Mouse (Mus musculus) lung, postnatal 25 days (tissue): ENCODE results near the gene Cdh4.

Experiments used
- DNase-seq: peaks from one replicate; pipeline ENCODE4 v3.0.0; 2022; ENCODE audit warnings: low spot score

Cdh4 gene

DNA sequence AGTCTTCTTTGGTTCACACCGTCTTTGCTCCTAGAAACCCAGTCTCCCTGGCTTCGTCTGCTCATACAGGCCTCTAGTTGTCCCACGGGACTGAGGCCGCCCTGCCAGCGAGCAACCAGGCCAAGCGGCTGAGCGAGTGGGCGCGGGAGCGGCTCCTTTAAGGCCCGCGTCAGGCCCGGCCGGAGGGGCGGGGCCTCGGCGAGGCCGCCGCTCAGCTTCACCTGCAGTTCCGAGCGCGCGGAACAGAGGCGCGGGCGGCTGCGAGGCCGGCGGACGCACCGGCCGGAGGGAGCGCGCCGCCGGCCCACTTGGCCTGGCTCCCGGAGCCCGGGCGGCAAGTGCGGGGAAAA, at the start of gene Cdh4:
TSS of gene Cdh4 (plus strand) at position 241 of the 350 bp plus-strand sequence.
- peak; percentile 47 for DNase-seq

DNA sequence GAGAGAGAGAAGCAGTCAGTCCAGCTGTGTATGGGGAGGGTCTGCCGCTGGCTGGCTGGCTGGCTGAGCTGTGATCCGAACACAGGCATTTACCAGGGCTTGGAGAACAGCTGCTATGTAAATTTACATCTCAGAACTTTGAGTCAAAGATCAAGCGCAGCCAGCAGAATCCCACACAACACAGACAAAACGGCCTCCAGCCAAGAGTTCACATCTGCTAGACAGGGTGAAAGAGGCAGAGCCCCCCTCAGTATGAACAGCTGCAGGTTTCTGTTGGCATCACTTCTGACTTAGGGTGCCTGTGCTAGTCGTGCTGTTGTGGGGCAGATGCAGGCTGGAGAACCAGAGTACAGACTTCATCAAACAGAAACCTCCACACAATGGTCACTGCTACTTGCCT, 46.8 kb upstream of the Cdh4 start:
- no peak for DNase-seq

- no peak for DNase-seq
Measured at GRCm38 (mm10) chr2:179399645-179400249, 42.5 kb upstream of the Cdh4 start.

DNA sequence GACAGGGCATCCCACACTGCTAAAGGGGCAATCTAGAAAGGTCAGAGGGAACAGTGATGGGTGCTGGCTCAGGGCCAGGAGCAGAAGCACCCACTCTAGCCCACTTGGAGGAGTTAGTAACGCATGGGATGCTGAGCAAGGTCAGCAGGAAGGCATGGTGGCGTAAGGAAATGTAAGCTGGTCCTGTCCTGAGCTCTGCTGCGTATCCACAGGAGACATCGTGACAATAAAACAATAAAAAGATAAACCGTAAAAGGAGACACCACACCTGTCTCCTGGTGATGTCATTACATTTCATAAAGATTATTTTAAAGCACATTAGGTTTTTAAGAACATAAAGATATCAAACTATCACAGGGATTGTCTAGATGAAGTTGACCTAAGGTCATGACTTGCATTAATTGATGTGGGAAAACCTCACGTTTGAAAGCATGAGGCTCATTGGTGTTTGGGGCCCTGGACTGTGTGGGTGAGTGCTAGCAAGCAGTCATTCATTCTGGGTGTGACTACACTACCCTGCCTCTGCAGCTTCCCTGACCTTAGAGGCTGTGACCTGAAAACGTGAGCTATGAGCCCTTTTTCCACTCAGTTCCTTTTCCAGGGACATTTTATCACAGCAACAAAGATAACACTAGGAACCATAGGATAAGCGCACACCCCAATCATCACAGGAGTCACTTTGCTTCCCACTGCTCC, 31.2 kb upstream of the Cdh4 start:
- DNase-seq = no peak

GRCm38 (mm10) chr2:179412966-179413365, 29.3 kb upstream of the Cdh4 start:
- no peak for DNase-seq

GRCm38 (mm10) chr2:179414253-179414652, 28.0 kb upstream of the Cdh4 start:
- no peak for DNase-seq

GRCm38 (mm10) chr2:179414704-179415103, 27.5 kb upstream of the Cdh4 start:
- no peak for DNase-seq

DNA sequence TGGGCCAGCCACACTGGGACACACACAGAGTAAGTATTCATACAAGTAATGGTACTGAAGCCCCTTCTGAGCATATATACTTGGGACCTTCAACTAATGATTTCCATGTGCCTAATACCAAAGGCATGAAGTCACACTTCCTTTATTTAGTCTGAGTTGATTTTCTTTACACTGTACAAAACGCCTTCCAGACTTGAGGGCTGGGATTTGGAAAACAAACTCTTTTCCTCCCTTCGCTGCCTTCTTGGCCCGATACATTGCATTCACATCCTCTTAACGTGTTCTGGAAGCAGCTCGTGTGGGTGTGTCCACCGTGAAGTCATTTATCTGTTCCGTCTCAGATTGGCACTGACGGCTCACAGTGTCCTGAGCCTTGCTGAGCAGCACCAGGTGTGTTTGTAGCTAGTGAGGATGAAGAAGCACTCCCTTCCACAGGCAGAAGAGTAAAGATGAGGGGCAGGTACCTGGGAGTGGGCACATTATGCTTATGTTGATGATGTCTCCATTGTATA, 26.3 kb upstream of the Cdh4 start:
- no peak for DNase-seq

DNA sequence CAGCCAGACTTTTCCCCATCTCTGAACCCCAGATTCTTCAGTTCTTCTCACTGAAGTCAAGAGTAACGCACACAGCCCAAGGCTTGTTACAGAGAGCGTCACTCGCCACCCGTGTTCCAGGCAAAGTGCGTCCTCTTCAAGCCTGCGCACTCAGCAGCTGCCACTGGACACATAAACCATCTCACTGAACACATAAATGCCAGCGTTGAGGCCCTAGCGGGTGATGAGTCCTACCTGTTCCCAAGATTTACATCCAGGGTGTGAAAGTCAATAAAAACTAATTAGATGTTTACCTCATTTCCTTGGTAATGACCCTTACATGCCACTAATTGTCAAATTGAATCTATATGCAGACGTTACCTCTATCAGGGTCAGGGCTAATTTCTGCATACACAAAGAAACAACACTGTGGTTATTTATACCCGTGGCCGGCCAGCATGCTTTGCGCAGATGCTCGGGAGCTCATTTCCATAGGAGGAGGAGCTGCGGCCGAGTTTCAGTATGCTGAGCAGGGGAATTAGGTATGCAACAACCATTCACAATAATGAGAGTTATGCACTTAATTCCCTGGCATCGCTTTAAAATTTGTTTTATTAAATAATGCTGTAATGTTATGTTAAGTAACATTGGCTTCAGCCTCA, 25.5 kb upstream of the Cdh4 start:
- no peak for DNase-seq

GRCm38 (mm10) chr2:179425602-179426001, 16.6 kb upstream of the Cdh4 start:
- DNase-seq = no peak

- DNase-seq = no peak
Measured at GRCm38 (mm10) chr2:179428889-179429288, 13.3 kb upstream of the Cdh4 start.

DNA sequence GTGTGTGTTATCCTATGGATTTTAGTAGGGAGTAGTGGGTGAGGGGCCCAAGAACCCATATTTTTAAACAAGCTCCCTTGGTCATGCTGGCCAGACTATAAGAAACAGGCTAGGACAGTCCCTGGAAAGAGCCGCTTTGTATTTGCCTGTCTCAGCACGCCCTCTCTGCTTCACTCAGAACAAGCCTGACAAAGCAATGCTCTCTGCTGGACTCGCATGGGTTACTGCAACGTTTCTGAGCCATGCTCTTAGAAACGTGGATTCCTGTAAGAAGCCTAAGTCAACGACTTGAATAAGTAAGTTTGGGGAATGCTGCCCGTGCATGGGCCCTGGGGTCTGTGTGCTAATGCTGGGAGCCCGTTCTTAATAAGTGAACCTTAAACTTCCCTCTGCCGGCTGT, 2.1 kb upstream of the Cdh4 start:
- no peak for DNase-seq

DNA sequence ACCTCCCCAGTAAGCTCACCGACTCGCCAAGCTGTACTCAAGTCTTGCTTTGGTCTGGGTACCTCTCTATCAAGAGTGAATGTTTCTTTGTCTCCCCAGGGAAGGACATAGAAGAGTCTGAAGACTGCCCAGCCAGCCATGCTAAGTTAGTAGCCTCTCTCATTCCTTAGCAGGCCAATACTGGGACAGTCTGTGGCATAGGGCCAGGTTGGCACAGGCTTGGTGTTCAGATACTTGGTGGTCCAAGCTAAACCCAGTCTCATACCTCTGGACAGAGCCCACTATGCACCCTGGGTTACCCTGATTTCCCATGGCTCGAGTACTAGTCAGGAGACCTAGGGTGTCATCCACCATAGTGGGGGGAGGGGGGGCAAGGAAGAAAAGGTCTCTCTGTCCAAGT, 1.1 kb upstream of the Cdh4 start:
- DNase-seq = no peak

GRCm38 (mm10) chr2:179441717-179442116, 514 bp upstream of the Cdh4 start:
- no peak for DNase-seq

DNA sequence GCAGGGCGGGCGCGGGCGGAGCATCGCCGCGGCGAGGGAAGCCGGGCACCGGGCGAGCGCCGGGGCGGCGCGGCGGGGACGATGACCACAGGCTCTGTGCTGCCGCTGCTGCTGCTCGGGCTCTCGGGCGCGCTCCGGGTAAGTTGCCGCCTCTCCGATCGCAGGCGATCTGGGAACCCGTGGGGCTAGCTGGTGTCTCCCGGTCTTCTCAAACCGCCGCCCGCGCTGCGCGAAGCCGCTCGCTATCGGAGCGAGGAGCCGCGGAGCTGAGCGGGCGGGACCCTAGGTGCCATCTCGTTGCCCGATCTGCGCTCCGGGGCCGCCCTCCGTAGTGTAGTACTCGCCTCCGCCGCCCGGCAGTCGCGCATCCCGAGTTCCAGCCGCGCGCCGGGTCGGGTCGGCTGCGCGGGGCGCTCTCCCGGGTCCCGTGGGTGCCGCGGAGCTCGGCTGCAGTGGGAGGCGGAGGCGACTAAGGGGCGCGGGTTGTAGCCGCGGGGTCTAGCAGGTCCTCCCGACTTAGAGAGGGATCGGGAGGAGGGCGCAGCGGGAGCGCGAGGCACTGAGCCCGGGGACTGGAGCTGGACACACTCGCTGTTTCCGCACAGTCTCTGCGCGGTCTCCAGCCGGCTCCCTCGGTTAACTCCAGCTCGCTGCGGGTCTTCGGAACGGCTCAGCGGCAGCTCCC, 452 bp downstream of the Cdh4 start:
- DNase-seq = peak; percentile 2

DNA sequence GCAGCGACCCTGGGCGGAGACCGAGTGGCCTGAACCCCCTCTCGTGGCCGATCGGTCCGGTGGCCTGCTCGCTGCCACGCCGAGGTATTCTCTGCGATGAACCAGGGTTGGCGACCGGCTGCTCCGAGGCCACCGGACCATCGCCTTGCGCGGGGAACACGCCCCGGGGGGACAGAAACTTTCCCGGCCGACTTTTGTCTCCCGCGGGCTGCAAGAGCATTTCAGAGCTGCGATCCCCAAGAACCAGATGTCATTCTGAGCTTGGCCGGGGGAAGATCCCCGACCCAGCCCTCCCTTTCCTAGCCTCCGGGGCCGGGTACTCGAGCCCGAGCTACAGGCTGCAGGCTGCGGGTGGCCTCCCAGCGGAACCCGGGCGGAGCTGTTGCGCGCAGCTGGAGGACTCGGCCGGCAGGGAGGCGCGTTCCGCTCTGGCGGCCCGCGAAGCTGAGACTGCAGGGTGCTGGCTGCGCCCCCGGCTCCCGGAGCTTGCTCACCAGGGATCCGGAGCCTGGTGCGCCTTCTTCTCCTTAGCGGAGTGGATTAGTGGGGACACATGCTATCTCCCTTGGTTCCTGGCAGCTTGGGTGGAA, 1.1 kb downstream of the Cdh4 start:
- DNase-seq = no peak

- no peak for DNase-seq
Measured at GRCm38 (mm10) chr2:179443959-179444358, 1.7 kb downstream of the Cdh4 start.

DNA sequence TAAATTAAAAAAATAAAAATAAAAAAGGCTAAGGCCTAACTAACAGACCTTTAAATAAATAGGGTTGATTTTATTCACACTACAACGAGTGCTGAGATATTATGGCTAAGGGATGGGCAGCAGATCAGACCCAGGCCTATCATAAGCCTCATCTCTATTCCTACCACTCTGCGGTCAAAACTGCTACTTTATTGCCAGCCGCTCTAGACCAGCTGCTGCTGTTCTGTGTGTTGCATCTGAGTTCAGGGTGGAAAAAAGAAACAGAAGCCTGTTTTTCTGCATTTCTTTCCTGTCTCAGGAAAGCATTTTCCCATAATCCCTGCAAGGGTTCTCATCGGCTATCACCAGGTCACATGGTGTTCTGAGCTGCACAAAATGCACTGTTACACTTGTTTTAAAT, 6.0 kb downstream of the Cdh4 start:
- DNase-seq = no peak

GRCm38 (mm10) chr2:179449018-179449417, 6.8 kb downstream of the Cdh4 start:
- DNase-seq = no peak

DNA sequence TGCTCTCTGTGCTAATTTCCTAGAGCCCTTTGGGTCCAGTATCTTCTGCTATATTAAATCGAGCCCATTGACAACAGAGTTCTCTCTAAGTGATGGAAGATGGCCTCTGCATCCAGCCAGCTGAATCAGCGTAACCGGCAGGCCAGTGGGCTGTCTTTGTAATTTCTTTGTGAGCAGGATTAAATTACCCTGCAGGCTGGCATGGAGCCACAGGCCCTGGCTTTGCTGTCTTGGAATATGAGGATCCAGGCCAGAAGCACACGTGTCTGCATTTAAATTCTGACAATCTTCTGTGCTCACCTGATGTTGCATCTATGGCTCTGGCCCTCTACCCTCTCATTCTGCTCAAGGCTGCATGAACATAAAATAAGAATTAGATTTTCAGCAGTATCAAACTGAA, 17.0 kb downstream of the Cdh4 start:
- no peak for DNase-seq

GRCm38 (mm10) chr2:179459606-179460005, 17.4 kb downstream of the Cdh4 start:
- no peak for DNase-seq

DNA sequence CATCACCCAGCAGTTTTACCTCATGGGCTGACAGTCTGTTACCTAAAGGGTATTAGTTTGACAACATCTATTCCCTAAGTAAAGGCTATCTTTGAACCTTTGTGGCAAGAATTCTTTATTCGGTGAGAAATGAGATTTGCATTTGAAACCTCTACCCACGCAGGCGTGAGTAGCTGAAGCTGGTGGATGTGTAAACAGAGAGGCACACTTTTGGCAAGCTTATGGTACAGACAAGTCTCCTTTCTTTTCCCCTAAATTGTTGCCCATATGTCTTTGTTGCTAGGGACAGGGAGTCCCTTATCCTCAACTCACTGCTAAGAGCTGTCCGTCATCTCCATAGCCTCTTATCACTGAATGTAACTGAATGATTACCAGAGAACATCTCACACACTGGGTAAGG, 21.3 kb downstream of the Cdh4 start:
- no peak for DNase-seq
